Mouse (Mus musculus) midbrain, embryonic 11.5 days (tissue): ENCODE measurements around the gene Ebf1. TPM values are rescaled to one million over a fixed set of nuclear protein-coding genes. Genes with fewer than 3 reads are reported as not detected.

ENCODE experiments used
- ATAC-seq: fragments of 200-750 bp; cut with Nextera tagmentation; 2 replicates; pipeline ENCODE4 v1.8.0; 2017; ENCODE audit warnings: moderate TSS enrichment, moderate library complexity; ENCODE audit not compliant: low FRiP score
- DNase-seq: peaks from one replicate; pipeline ENCODE4 v3.0.0; 2015; ENCODE audit warnings: low spot score; ENCODE audit errors: missing footprints
- H3K27ac ChIP-seq: fragments of 300-500 bp; sonication (generic); 2 replicates; pipeline ENCODE4 v1.5.1; 2014; ENCODE audit warnings: low read depth, low read length
- H3K27me3 ChIP-seq: fragments of 300-500 bp; sonication (generic); 2 replicates; pipeline ENCODE4 v1.6.1; 2014; ENCODE audit warnings: mild to moderate bottlenecking, low read length, moderate library complexity, mixed read lengths; ENCODE audit not compliant: control insufficient read depth, insufficient read depth
- H3K36me3 ChIP-seq: fragments of 300-500 bp; sonication (generic); 2 replicates; pipeline ENCODE4 v1.6.1; 2014; ENCODE audit warnings: mild to moderate bottlenecking, low read length, moderate library complexity, mixed read lengths; ENCODE audit not compliant: control insufficient read depth, insufficient read depth
- H3K4me1 ChIP-seq: fragments of 300-500 bp; sonication (generic); 2 replicates; pipeline ENCODE4 v1.6.1; 2014; ENCODE audit warnings: low read length; ENCODE audit not compliant: control insufficient read depth, insufficient read depth
- H3K4me2 ChIP-seq: fragments of 300-500 bp; sonication (generic); 2 replicates; pipeline ENCODE4 v1.6.1; 2014; ENCODE audit warnings: mild to moderate bottlenecking, moderate library complexity
- H3K4me3 ChIP-seq: fragments of 300-500 bp; sonication (generic); 2 replicates; pipeline ENCODE4 v1.5.1; 2014; ENCODE audit warnings: low read depth, low read length
- H3K9ac ChIP-seq: fragments of 300-500 bp; sonication (generic); 2 replicates; pipeline ENCODE4 v1.6.1; 2014; ENCODE audit warnings: low read length
- H3K9me3 ChIP-seq: fragments of 300-500 bp; sonication (generic); 2 replicates; pipeline ENCODE4 v1.6.1; 2016; ENCODE audit warnings: low read length; ENCODE audit not compliant: control insufficient read depth
- WGBS: fragments of 180-500 bp; shearing (Covaris S2); extraction: QIAGEN DNeasy Blood & Tissue Kit; methylation state at CpG from one replicate; pipeline ENCODE4 v1.1.7; 2014; 5-methylcytosine and 5-hydroxymethylcytosine counted together
- polyA plus RNA-seq: library from polyadenylated mRNA; unstranded; fragments of >200 nt; fragmentation: Nextera tagmentation; extraction: Ambion mirVana; gene quantifications from 2 replicates; pipeline ENCODE4 v1.2.1, GENCODE M21; 2014

The Ebf1 gene
- polyA plus RNA-seq, 1 experiment from 2014 or later = 73.8 TPM

- Histone ChIP-seq H3K4me3 (no peak overlapping the region), H3K9ac (no peak overlapping the region), H3K27me3 (no peaks in the 10 kb centered on the region), H3K36me3 (no peaks in the 10 kb centered on the region), H3K4me2 (no peak overlapping the region), H3K9me3 (no peaks in the 10 kb centered on the region), H3K4me1 (peaks cover 3% of the 10 kb centered on the region), H3K27ac (no peak overlapping the region)
- WGBS = 71% methylated on average over 8 of the region's 8 CpGs
- ATAC-seq = no peak
- DNase-seq = no peak
Observed at GRCm38 (mm10) chr11:44863910-44864309, 246.8 kb downstream of the Ebf1 start.

- no peaks in the 10 kb centered on the region for H3K9me3 ChIP-seq
- no peaks in the 10 kb centered on the region; the same call in 1 of the 2 replicates for H3K4me1 ChIP-seq
- H3K27me3 ChIP-seq = no peaks in the 10 kb centered on the region
- no peak overlapping the region for H3K4me2 ChIP-seq
- WGBS = 72% methylated on average over 14 of the region's 14 CpGs
- no peak overlapping the region for H3K27ac ChIP-seq
- ATAC-seq = no peak
- no peaks in the 10 kb centered on the region for H3K36me3 ChIP-seq
- H3K9ac ChIP-seq = no peak overlapping the region
- no peak for DNase-seq
- H3K4me3 ChIP-seq = no peak overlapping the region
Observed at GRCm38 (mm10) chr11:44866476-44867149, 249.5 kb downstream of the Ebf1 start.

GRCm38 (mm10) chr11:44867433-44867832 lies 250.3 kb downstream of the Ebf1 start:
- H3K27ac ChIP-seq = no peak overlapping the region
- ATAC-seq = no peak

GRCm38 (mm10) chr11:44873876-44874275 lies 256.8 kb downstream of the Ebf1 start:
- no peaks in the 10 kb centered on the region for H3K4me1 ChIP-seq
- H3K4me3 ChIP-seq = no peak overlapping the region
- no peak overlapping the region for H3K9ac ChIP-seq
- no peak overlapping the region for H3K27ac ChIP-seq
- ATAC-seq = no peak
- no peaks in the 10 kb centered on the region for H3K9me3 ChIP-seq
- 94% methylated on average over 1 of the region's 1 CpGs for WGBS
- H3K36me3 ChIP-seq = no peaks in the 10 kb centered on the region
- DNase-seq = no peak
- H3K27me3 ChIP-seq = no peaks in the 10 kb centered on the region
- no peak overlapping the region for H3K4me2 ChIP-seq

More at GRCm38 (mm10) chr11:44867433-44867832, 250.3 kb downstream of the Ebf1 start:
- H3K36me3 ChIP-seq = no peaks in the 10 kb centered on the region
- no peak overlapping the region for H3K9ac ChIP-seq
- WGBS = 74% methylated on average over 4 of the region's 4 CpGs
- no peaks in the 10 kb centered on the region; the same call in 1 of the 2 replicates for H3K4me1 ChIP-seq
- no peaks in the 10 kb centered on the region for H3K9me3 ChIP-seq
- H3K4me2 ChIP-seq = no peak overlapping the region
- DNase-seq = no peak
- H3K4me3 ChIP-seq = no peak overlapping the region
- H3K27me3 ChIP-seq = no peaks in the 10 kb centered on the region

- no peaks in the 10 kb centered on the region for H3K9me3 ChIP-seq
- H3K27ac ChIP-seq = no peak overlapping the region
- H3K36me3 ChIP-seq = no peaks in the 10 kb centered on the region
- no peak overlapping the region for H3K9ac ChIP-seq
- 83% methylated on average over 3 of the region's 3 CpGs for WGBS
- DNase-seq (no peak), ATAC-seq (no peak)
- no peak overlapping the region for H3K4me2 ChIP-seq
- H3K4me3 ChIP-seq = no peak overlapping the region
- no peaks in the 10 kb centered on the region for H3K4me1 ChIP-seq
- H3K27me3 ChIP-seq = no peaks in the 10 kb centered on the region
Observed at GRCm38 (mm10) chr11:44875171-44875570, 258.1 kb downstream of the Ebf1 start.

GRCm38 (mm10) chr11:44881056-44881683 lies 264.1 kb downstream of the Ebf1 start:
- WGBS = 79% methylated on average over 9 of the region's 9 CpGs
- H3K4me3 ChIP-seq = no peak overlapping the region
- H3K4me2 ChIP-seq = no peak overlapping the region
- H3K36me3 ChIP-seq = no peaks in the 10 kb centered on the region
- DNase-seq (no peak), ATAC-seq (no peak)
- H3K9ac ChIP-seq = no peak overlapping the region
- no peaks in the 10 kb centered on the region for H3K9me3 ChIP-seq
- H3K4me1 ChIP-seq = peaks cover 2% of the 10 kb centered on the region; the same call in 1 of the 2 replicates
- H3K27ac ChIP-seq = no peak overlapping the region
- H3K27me3 ChIP-seq = no peaks in the 10 kb centered on the region

GRCm38 (mm10) chr11:44882476-44882970 lies 265.4 kb downstream of the Ebf1 start:
- H3K27me3 ChIP-seq = no peaks in the 10 kb centered on the region
- WGBS = 49% methylated on average over 4 of the region's 4 CpGs
- H3K4me3 ChIP-seq = no peak overlapping the region
- no peaks in the 10 kb centered on the region for H3K9me3 ChIP-seq
- no peak for DNase-seq
- no peak overlapping the region for H3K4me2 ChIP-seq
- H3K9ac ChIP-seq = no peak overlapping the region
- peaks cover 2% of the 10 kb centered on the region; the same call in 1 of the 2 replicates for H3K4me1 ChIP-seq
- no peak overlapping the region for H3K27ac ChIP-seq
- no peak for ATAC-seq
- no peaks in the 10 kb centered on the region for H3K36me3 ChIP-seq

GRCm38 (mm10) chr11:44884337-44884736 lies 267.2 kb downstream of the Ebf1 start:
- DNase-seq = no peak
- Histone ChIP-seq H3K27ac (no peak overlapping the region), H3K4me1 (peaks cover 2% of the 10 kb centered on the region; the same call in 1 of the 2 replicates), H3K4me2 (no peak overlapping the region), H3K9ac (no peak overlapping the region), H3K9me3 (no peaks in the 10 kb centered on the region), H3K36me3 (no peaks in the 10 kb centered on the region), H3K27me3 (no peaks in the 10 kb centered on the region), H3K4me3 (no peak overlapping the region)
- 87% methylated on average over 3 of the region's 3 CpGs for WGBS
- ATAC-seq = no peak

- DNase-seq = no peak
Observed at GRCm38 (mm10) chr11:44886897-44887296, 269.8 kb downstream of the Ebf1 start.

More at GRCm38 (mm10) chr11:44886897-44887296, 269.8 kb downstream of the Ebf1 start:
- Histone ChIP-seq H3K9ac (no peak overlapping the region), H3K4me2 (no peak overlapping the region), H3K36me3 (no peaks in the 10 kb centered on the region), H3K27ac (no peak overlapping the region), H3K4me3 (no peak overlapping the region), H3K27me3 (no peaks in the 10 kb centered on the region), H3K9me3 (no peaks in the 10 kb centered on the region), H3K4me1 (peaks cover 5% of the 10 kb centered on the region; the same call in 1 of the 2 replicates)
- ATAC-seq = no peak
- WGBS = 93% methylated on average over 2 of the region's 2 CpGs
